Mouse (Mus musculus): Measurements from ENCODE around the gene Pard6a. TPM values are rescaled to one million over a fixed set of nuclear protein-coding genes. Genes with fewer than 3 reads are reported as not detected.

Gene Pard6a
- polyA plus RNA-seq, 1 experiment from 2014 or later, result 53.7 TPM

DNA sequence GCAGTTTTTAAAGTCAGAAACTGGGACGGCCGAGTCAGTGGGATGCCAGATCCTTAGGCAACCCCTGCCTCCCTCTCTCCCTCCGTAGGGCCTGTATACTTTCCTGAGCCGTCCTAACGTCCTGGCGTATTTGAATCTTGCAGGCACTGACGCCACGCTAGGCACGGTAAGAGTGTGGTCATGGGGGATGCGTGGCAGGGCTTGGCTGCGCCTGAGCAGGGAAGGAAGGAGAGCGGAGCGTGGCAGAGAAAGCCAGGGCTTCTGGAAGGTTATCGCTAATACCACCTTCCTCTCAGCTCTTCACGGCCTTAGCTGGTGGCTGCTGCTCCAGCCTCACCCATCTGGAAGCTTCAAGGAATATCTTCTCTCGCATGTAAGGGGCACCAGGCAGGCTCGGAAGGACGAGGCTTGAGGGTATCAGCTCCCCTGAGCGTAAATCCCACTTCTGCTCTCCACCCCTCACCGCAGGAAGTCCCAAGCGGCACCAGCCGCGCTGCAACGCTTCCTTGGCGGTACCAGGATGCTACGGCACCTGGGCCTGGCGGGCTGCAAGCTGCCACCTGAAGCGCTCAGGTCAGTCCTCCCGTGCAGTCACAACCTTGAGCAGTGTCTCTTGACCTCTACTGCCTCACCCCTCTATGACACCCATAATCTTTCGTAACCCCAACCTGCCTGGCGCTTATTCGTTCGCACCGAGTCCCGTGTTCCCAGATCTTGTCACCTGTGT, 11.5 kb upstream of the Pard6a start:
- H3K9me3 ChIP-seq (ENCODE audit: control insufficient read depth, low read length), result no peaks in the 10 kb centered on the region
- no peaks in the 10 kb centered on the region for H3K36me3 ChIP-seq (replicated peaks; ENCODE audit: control insufficient read depth, insufficient read depth)
- H3K4me3 ChIP-seq (replicated peaks; ENCODE audit: low read length), result no peak overlapping the region
- no peak overlapping the region for H3K27ac ChIP-seq
- DNase-seq (ENCODE audit: low spot score), result no peak
- H3K4me1 ChIP-seq (replicated peaks; ENCODE audit: control insufficient read depth, insufficient read depth, low read length), result no peaks in the 10 kb centered on the region
- no peak overlapping the region for H3K4me2 ChIP-seq (replicated peaks)
- no peak for ATAC-seq (ENCODE audit: low FRiP score)
- 61% methylated on average over 35 of the region's 35 CpGs for WGBS
- H3K27me3 ChIP-seq (ENCODE audit: control insufficient read depth, insufficient read depth, low read length), result no peaks in the 10 kb centered on the region
- no peak overlapping the region for H3K9ac ChIP-seq

DNA sequence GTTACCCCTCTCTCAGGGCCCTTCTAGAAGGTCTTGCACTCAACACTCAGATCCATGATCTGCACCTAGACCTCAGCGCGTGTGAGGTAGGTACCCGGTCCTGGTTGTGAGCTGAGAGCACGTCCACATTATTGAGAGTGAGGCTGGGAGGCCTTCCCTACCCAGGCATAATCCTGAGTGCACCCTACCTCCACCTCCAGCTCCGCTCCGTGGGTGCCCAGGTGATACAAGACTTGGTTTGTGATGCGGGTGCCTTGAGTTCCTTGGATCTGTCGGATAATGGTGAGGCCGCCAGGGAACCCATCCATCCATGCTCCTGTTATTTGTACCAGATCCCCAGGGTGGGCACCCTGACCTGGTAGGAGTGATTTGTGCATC, 11.0 kb upstream of the Pard6a start:
- Histone ChIP-seq H3K27me3 (ENCODE audit: control insufficient read depth, insufficient read depth, low read length) (no peaks in the 10 kb centered on the region), H3K36me3 (replicated peaks; ENCODE audit: control insufficient read depth, insufficient read depth) (no peaks in the 10 kb centered on the region), H3K27ac (no peak overlapping the region), H3K9ac (no peak overlapping the region), H3K9me3 (ENCODE audit: control insufficient read depth, low read length) (no peaks in the 10 kb centered on the region), H3K4me3 (replicated peaks; ENCODE audit: low read length) (no peak overlapping the region), H3K4me2 (replicated peaks) (no peak overlapping the region), H3K4me1 (replicated peaks; ENCODE audit: control insufficient read depth, insufficient read depth, low read length) (peaks cover 5% of the 10 kb centered on the region)
- ATAC-seq (ENCODE audit: low FRiP score) (no peak), DNase-seq (ENCODE audit: low spot score) (no peak)
- WGBS, result 96% methylated on average over 9 of the region's 9 CpGs

- no peak overlapping the region for H3K4me3 ChIP-seq (replicated peaks; ENCODE audit: low read length)
- no peak overlapping the region for H3K27ac ChIP-seq
- 87% methylated on average over 14 of the region's 14 CpGs for WGBS
Measured at GRCm38 (mm10) chr8:105690978-105691377, 10.0 kb upstream of the Pard6a start.

DNA sequence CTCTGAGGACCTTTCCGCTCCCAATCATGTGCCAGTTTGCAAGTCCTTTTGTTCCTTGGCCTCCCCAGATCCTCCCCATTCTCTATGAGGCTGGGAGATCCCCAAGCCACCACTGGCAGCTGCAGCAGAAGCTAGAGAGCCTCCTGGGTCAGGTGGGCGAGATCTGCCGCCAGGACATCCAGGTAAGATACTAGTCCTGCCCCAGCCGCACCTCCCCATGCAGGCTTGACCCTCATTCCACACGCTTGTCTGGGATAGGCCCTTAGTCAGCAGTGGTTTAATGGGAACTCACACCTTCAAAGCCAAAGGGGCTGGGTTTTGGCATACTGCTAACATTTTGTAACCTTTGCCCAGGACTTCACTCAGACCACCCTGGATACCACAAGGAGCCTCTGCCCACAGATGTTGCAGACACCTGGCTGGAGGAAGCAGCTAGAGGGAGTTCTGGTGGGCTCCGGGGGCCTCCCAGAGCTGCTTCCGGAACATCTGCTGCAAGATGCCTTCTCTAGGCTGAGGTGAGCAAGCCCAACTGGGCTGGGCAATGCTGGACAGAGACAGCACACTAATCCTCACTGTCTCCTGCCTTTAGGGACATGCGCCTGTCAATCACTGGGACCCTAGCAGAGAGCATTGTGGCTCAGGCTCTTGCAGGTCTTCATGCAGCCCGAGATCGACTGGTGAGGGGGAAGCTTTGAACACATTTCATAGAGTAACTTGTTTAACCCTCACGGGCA, 8.3 kb upstream of the Pard6a start:
- Histone ChIP-seq H3K4me2 (replicated peaks) (no peak overlapping the region), H3K9me3 (ENCODE audit: control insufficient read depth, low read length) (no peaks in the 10 kb centered on the region), H3K27me3 (ENCODE audit: control insufficient read depth, insufficient read depth, low read length) (no peaks in the 10 kb centered on the region), H3K36me3 (replicated peaks; ENCODE audit: control insufficient read depth, insufficient read depth) (peaks cover 25% of the 10 kb centered on the region), H3K4me3 (replicated peaks; ENCODE audit: low read length) (no peak overlapping the region), H3K4me1 (replicated peaks; ENCODE audit: control insufficient read depth, insufficient read depth, low read length) (peaks cover 13% of the 10 kb centered on the region), H3K9ac (no peak overlapping the region), H3K27ac (no peak overlapping the region)
- ATAC-seq (ENCODE audit: low FRiP score) (no peak), DNase-seq (ENCODE audit: low spot score) (no peak)
- WGBS, result 93% methylated on average over 11 of the region's 11 CpGs

More at GRCm38 (mm10) chr8:105690978-105691377, 10.0 kb upstream of the Pard6a start:
- no peak overlapping the region for H3K9ac ChIP-seq
- no peak for ATAC-seq (ENCODE audit: low FRiP score)
- H3K36me3 ChIP-seq (replicated peaks; ENCODE audit: control insufficient read depth, insufficient read depth), result peaks cover 9% of the 10 kb centered on the region
- H3K4me1 ChIP-seq (replicated peaks; ENCODE audit: control insufficient read depth, insufficient read depth, low read length), result peaks cover 13% of the 10 kb centered on the region
- no peak for DNase-seq (ENCODE audit: low spot score)
- H3K9me3 ChIP-seq (ENCODE audit: control insufficient read depth, low read length), result no peaks in the 10 kb centered on the region
- no peaks in the 10 kb centered on the region for H3K27me3 ChIP-seq (ENCODE audit: control insufficient read depth, insufficient read depth, low read length)
- H3K4me2 ChIP-seq (replicated peaks), result no peak overlapping the region

DNA sequence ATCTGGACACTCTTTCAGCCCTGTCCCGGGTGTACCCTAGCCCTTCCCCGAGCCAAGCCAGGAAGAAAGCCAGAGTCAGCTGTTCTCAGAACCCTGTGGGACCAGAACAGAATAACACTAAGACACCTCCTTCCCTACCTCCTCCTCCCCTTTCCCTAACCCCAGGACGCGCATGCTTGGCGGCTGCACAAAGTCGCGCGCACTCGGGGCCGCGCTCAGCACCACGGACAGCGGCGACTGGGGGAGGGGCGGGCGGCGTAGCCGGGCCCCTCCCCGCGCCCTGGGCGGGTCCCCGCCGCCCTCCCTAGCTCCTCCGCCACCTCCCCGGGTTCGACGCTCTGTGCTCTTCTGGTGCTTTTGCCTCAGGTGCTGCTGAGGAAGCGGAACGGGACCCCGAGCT, 7.3 kb upstream of the Pard6a start:
- Histone ChIP-seq H3K27me3 (ENCODE audit: control insufficient read depth, insufficient read depth, low read length) (no peaks in the 10 kb centered on the region), H3K27ac (peak overlapping the region; percentile 88), H3K4me3 (replicated peaks; ENCODE audit: low read length) (peak overlapping the region; percentile 60), H3K9ac (peak overlapping the region; percentile 81), H3K4me2 (replicated peaks) (peak overlapping the region; percentile 62), H3K4me1 (replicated peaks; ENCODE audit: control insufficient read depth, insufficient read depth, low read length) (peaks cover 13% of the 10 kb centered on the region), H3K36me3 (replicated peaks; ENCODE audit: control insufficient read depth, insufficient read depth) (peaks cover 36% of the 10 kb centered on the region), H3K9me3 (ENCODE audit: control insufficient read depth, low read length) (no peaks in the 10 kb centered on the region)
- peak; percentile 85 for DNase-seq (ENCODE audit: low spot score)
- ATAC-seq (ENCODE audit: low FRiP score), result peak; percentile 70
- WGBS, result 1% methylated on average over 30 of the region's 30 CpGs

DNA sequence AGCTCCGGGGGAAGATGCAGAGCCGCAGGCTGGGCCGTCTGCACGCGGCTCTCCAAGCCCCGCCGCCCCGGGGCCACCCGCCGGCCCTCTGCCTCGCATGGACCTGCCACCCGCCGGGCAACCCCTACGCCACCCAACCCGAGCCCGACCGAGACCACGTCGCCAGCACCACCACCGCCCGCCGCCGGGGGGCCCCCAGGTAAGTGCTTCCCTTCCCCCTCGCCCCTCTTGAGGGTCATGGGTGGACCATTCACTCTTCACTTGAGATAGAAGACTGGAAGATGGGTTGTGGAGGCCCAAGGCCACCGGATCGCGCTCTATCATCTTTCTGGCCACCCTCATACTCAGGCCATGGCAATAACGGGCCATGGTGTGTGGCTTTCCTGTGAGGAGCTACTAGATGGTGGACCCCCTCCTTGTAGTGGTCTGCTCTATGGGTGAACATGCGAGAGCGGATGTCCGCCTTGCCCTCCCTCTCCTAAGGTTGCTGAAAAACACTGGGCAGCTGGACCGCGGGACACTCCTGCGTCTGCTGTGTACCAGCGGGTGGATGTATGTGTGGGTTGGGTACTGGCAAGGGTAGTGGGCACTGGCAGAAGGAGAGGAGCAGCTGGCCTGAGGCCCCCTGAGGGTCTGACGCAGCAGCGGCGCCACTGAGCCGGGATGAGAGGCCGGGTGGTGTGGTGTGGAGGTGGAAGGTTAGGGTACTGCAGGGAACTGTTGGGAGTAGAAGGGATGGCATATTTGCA, 6.7 kb upstream of the Pard6a start:
- peaks cover 13% of the 10 kb centered on the region for H3K4me1 ChIP-seq (replicated peaks; ENCODE audit: control insufficient read depth, insufficient read depth, low read length)
- H3K9me3 ChIP-seq (ENCODE audit: control insufficient read depth, low read length), result no peaks in the 10 kb centered on the region
- peak overlapping the region; percentile 81 for H3K9ac ChIP-seq
- ATAC-seq (ENCODE audit: low FRiP score), result peak; percentile 54
- no peak for DNase-seq (ENCODE audit: low spot score)
- no peaks in the 10 kb centered on the region for H3K27me3 ChIP-seq (ENCODE audit: control insufficient read depth, insufficient read depth, low read length)
- H3K36me3 ChIP-seq (replicated peaks; ENCODE audit: control insufficient read depth, insufficient read depth), result peaks cover 39% of the 10 kb centered on the region
- WGBS, result 4% methylated on average over 40 of the region's 40 CpGs
- peak overlapping the region; percentile 62 for H3K4me2 ChIP-seq (replicated peaks)
- H3K27ac ChIP-seq, result peak overlapping the region; percentile 88
- H3K4me3 ChIP-seq (replicated peaks; ENCODE audit: low read length), result peak overlapping the region; percentile 60

GRCm38 (mm10) chr8:105695080-105695780, 5.7 kb upstream of the Pard6a start:
- peaks cover 44% of the 10 kb centered on the region for H3K36me3 ChIP-seq (replicated peaks; ENCODE audit: control insufficient read depth, insufficient read depth)
- whole genome bisulfite sequencing, result 81% methylated on average over 30 of the region's 30 CpGs

DNA sequence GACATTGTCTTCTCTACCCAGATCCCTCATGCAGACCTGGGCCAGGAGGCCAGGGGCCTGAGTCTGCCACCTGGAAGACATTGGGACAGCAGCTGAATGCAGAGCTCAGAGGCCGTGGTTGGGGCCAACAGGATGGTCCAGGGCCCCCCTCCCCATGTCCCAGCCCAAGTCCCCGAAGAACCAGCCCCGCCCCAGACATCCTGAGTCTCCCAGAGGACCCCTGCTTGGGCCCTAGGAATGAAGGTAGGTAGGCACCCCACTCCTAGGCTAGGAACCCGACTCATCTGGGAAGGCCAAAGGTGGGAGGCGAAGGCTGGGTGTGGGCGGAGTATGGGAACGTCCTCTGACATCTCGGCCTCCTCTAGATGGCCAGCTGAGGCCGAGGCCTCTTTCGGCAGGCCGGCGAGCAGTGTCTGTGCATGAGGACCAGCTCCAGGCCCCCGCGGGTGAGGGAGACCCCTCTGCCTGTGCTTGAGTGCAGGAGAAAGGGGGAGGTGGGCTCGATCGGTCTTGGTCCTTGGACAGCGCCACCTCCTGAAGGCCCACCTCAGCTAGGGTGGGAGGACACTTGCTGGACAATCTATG, 3.7 kb upstream of the Pard6a start:
- no peak for DNase-seq (ENCODE audit: low spot score)
- peaks cover 44% of the 10 kb centered on the region for H3K36me3 ChIP-seq (replicated peaks; ENCODE audit: control insufficient read depth, insufficient read depth)
- H3K9ac ChIP-seq, result no peak overlapping the region
- peaks cover 25% of the 10 kb centered on the region for H3K4me1 ChIP-seq (replicated peaks; ENCODE audit: control insufficient read depth, insufficient read depth, low read length)
- H3K27me3 ChIP-seq (ENCODE audit: control insufficient read depth, insufficient read depth, low read length), result no peaks in the 10 kb centered on the region
- no peak for ATAC-seq (ENCODE audit: low FRiP score)
- H3K4me2 ChIP-seq (replicated peaks), result no peak overlapping the region
- 93% methylated on average over 17 of the region's 17 CpGs for WGBS
- no peaks in the 10 kb centered on the region for H3K9me3 ChIP-seq (ENCODE audit: control insufficient read depth, low read length)
- H3K4me3 ChIP-seq (replicated peaks; ENCODE audit: low read length), result no peak overlapping the region
- no peak overlapping the region for H3K27ac ChIP-seq

More at GRCm38 (mm10) chr8:105695080-105695780, 5.7 kb upstream of the Pard6a start:
- Histone ChIP-seq H3K9me3 (ENCODE audit: control insufficient read depth, low read length) (no peaks in the 10 kb centered on the region), H3K4me3 (replicated peaks; ENCODE audit: low read length) (peak overlapping the region; percentile 60), H3K4me1 (replicated peaks; ENCODE audit: control insufficient read depth, insufficient read depth, low read length) (peaks cover 18% of the 10 kb centered on the region), H3K27me3 (ENCODE audit: control insufficient read depth, insufficient read depth, low read length) (no peaks in the 10 kb centered on the region), H3K9ac (peak overlapping the region; percentile 81), H3K4me2 (replicated peaks) (peak overlapping the region; percentile 62), H3K27ac (peak overlapping the region; percentile 88)
- DNase-seq (ENCODE audit: low spot score) (no peak), ATAC-seq (ENCODE audit: low FRiP score) (no peak)

All from hindbrain, embryonic 14.5 days (tissue).